Mouse (Mus musculus): ENCODE results near the gene Gpr3.

GRCm38 (mm10) chr4:133159646-133160045, 52.7 kb downstream of the Gpr3 start:
- TF ChIP-seq MAX (IDR thresholded peaks at IDR 0.05; ENCODE audit: low read depth) (no peak), POLR2A (IDR thresholded peaks at IDR 0.05; ENCODE audit: insufficient read length, low read depth) (no peak), TCF12 (IDR thresholded peaks at IDR 0.05; ENCODE audit: insufficient read depth, poor library complexity, severe bottlenecking) (no peak), E2F4 (IDR thresholded peaks at IDR 0.05; ENCODE audit: insufficient read depth) (no peak), POLR2AphosphoS2 (IDR thresholded peaks at IDR 0.05; ENCODE audit: insufficient read length, low read depth) (no peak), TCF3 (IDR thresholded peaks at IDR 0.05; ENCODE audit: insufficient read length, low read depth) (no peak)

Measured in myocyte (in vitro differentiated cells).